Mouse (Mus musculus) heart, postnatal 10 days (tissue): ENCODE results near the gene Ppfia4. TPM values are rescaled to one million over a fixed set of nuclear protein-coding genes. Genes with fewer than 3 reads are reported as not detected.
A peak's percentile ranks its signal among the peaks of the same experiment; 100 is the strongest.

Experiments used
- DNase-seq, 2 experiments: peaks; one replicate each; pipeline ENCODE4 v3.0.0; 2021
- intact Hi-C: fragments of 180-260 bp; cut with DNase I; formaldehyde crosslinking; loops from one replicate; pipeline ENCODE4 v1.15.1; 2025
- total RNA-seq, 2 experiments: library from RNA; stranded (reverse); gene quantifications; 2 replicates each; pipeline ENCODE4 v1.2.3; 2021

Gene Ppfia4
- total RNA-seq, 2 experiments from 2014 or later, result 3.4 to 3.7 TPM

DNA sequence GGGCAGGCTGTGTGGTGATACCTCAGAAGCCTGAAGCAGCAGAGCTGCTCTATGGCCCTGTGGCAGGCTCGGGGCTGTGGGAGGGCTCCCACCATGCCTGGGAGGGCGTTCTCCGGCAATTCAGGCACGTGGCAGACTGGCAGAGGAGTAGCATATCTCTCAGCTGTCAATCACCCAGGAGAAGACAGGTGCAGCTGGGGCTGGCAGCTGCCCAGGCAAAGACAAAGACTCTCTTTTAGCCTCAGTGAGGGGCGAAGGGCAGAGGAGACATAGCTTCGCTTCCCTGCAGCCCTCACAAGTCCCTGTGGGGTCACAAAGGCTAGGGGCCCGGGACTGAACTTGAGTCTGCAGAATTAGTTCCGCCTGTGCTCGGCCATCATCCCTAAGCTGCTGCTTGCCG is 25.3 kb downstream of the Ppfia4 start:
- no peak for DNase-seq

DNA sequence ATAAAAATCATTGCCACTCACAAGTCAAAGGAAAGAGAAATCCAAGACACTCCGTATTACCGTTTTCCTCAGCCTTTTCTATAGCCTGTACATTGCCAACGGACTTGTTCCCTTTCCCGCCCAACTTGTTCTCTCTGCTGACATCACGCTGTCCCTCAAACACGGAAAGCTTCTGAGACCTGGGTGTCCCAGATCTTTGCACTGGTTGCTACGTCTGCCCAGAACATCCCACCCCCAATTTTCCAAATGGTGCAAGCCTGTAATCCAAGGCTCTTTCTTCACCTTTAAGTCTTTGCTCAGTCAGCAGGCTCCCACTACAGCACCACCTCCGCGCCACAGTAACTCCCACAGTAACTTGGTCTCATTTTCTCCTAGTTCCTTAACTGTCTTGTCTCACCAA is 27.8 kb downstream of the Ppfia4 start:
- DNase-seq, result no peak
- intact Hi-C loops, result loop anchor here (1.0 kb wide), 1 partner anchor 27 kb away; the partner anchor contains the start of gene Ppfia4

More for the DNA sequence above, 25.3 kb downstream of the Ppfia4 start:
- intact Hi-C loops, result no loop called here

DNA sequence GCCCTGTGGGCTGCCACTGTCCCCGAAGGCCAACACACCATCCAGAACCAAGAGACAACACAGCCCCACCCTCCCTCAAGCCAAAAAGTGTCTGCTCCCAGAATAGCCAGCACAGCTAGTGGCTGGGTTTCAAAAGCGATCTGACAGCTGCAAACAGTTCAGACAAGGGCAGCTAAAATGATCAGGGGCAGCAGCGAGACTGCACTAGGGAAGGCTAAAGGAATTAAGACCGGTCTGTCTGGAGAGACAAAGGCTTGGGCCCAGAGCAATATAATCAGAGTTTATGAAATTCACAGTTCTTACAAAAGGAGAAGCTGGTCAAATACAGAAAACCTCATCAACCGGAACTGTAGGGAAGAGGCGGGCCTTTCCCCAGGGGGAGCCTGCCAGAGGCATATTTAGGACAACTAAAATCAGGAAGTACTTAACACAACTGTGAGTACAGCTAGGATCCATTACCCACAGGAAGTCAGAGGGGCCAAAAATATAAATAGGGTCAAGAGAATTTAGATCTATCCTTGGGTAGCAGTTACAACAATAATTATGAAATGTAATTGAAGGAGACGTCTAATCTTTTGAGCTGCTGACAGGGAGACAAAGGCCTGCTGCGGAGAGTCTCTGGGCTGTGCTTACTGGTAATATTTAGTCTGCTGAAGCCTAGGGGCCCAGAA is 30.0 kb downstream of the Ppfia4 start:
- peak; percentile 91 to 92 for DNase-seq
- intact Hi-C loops, result no loop called here

DNA sequence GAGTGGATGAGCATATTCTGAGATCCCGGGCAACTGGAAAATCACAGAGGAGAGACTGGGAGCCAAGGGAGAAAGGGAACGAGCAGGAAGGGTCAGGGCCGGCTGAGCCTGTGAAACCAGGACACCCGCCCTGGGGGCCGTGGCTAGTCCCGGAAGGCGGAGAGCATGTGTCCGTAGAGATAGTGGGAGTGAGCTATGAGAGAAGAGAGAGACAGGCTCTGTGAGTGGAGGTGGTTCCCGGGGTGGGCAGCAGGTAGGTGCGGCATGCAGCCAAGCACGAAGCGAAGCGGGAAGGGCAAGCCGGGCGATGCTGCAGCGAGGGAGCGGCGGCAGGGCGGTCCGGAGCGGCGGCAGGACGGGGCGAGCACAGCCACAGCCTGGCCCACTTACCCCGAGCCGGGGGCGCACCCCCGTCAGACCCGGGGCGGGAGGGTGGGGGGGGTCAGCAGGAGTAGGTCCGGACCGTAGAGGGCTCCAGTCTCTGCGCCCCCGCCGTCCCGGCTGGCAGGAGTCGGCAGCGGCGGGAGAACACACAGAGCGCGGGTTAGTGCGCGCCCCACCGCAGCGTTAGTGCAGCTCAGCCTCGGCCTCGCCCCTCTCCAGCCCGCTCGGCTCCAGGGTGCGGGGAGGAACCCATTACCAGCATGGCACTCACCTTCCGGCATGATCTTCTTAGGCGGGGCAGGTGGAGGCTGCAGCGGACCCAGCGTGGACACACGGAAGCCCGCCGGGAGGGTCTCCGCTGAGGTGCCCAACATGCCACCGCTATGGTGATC is 33.9 kb downstream of the Ppfia4 start:
- intact Hi-C loops, result no loop called here
- peak; percentile 56 to 72 for DNase-seq

DNA sequence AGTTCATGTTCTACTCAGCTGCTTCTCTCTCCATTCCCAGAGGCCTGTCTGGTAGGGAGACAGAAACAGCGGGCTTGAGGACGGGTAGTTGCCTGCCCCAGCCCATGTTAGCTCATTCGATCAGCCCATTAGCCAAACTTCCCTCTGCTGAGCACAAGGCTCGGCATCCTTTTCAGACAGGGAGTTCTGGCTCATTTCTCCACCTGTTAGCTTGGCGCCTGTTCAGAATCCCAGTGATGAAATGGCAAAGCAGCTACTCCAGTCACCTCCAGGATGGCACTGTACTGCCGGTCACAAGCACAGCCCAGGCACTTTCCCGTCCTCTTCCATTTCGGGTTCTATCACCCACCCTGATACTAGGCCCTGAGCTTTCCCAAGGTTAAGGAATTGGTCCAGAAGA is 35.5 kb downstream of the Ppfia4 start:
- no peak for DNase-seq
- intact Hi-C loops, result no loop called here

DNA sequence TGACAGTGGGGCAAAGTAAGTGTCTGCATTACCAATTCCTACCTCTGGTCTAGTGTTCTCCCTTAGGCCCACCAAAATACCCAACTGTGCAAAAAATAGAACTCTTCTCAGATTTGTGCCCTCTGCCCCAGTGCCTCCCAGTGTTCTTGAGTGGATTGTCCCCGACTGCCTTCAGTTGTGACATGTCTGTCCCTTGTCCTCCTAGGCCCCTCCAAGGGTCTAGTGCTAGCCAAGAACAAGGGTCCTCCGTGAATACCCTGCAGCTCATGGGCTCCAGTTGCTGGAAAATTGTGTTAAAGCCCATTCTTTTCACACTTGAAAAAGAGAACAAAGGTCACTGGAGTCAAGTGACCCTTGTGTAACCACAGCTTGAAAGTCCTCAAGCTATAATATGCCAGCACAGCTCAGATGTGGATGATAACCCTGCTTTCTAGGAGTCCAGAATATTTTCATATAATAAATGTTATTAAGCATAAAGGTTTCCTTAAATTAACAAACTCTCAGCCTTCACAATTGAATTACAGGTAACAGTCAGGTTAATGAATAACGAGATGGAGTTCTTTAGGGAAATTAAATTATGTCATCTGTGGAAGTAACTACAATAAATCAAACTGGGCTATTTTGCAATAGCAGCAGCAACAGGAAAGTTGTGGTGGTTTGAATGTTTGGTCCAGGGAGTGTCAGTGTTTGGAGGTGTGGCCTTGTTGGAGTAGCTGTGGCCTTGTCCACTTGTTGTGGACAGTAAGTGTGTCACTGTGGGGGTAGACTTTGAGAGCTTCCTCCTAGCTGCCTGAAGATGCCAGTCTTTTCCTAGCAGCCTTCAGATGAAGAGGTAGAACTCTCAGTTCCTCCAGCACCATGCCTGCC is 38.8 kb downstream of the Ppfia4 start:
- no peak for DNase-seq
- intact Hi-C loops, result loop anchor here (5.0 kb wide), 1 partner anchor 47 kb away; no protein-coding TSS in a partner anchor

DNA sequence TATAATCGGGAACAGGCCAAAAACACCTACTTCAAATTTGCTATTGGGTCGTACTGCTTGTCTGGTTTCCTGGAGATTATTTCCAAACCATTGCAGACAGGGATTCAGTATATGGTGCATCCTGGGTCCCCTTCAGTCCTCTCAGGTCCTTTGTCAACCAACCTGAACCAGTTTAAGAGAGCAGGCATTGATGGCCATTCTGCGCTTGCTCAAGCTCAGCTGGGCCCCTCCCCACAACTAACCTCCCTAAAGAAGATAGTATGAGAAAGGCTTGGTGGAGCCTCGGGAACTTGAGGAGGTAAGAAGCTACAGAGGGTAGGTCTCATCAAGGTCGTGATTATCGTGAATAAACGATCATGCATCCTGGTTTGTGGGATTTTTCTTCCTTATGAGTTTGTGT is 39.5 kb downstream of the Ppfia4 start:
- DNase-seq, result no peak
- intact Hi-C loops, result loop anchor here (5.0 kb wide), 1 partner anchor 46 kb away; no protein-coding TSS in a partner anchor

DNA sequence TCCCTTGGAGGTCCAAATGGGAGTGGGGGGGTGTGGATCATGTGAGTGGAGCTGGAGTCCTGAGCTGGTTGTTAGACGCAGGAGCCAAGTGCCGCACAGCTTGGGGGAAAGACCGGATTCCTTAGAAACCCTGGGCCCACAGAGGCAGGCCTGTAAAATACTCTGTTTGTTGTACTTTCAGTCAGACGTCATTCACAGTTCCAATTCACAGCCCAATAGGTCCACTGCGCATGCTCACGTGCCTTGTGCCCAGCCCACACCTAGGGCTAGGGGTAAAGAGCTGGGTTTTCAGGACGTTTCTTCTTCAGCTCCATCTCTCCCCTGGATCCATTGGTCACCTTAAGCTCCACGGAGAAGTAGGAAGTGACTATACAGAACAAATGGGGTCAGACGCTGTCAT is 40.1 kb downstream of the Ppfia4 start:
- no peak for DNase-seq
- intact Hi-C loops, result loop anchor here (5.0 kb wide), 1 partner anchor 45 kb away; no protein-coding TSS in a partner anchor

DNA sequence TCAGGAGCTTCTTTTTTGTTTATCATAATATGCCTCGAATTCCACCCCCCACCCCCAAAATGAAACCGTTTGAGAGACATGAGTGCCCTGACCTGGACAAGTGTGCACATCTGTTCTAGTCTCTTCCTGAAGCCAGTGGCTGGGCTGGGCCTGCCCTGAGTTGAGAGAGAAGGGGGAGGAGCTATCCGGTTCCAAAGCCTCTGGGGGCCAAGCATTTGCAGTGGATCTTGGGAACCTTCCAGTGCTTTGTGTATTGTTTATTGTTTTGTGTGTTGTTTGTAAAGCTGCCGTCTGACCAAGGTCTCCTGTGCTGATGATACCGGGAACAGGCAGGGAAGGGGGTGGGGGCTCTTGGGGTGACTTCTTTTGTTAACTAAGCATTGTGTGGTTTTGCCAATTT is 40.7 kb downstream of the Ppfia4 start:
- peak; percentile 36 to 54 for DNase-seq
- intact Hi-C loops, result loop anchor here (5.0 kb wide), 1 partner anchor 45 kb away; no protein-coding TSS in a partner anchor

DNA sequence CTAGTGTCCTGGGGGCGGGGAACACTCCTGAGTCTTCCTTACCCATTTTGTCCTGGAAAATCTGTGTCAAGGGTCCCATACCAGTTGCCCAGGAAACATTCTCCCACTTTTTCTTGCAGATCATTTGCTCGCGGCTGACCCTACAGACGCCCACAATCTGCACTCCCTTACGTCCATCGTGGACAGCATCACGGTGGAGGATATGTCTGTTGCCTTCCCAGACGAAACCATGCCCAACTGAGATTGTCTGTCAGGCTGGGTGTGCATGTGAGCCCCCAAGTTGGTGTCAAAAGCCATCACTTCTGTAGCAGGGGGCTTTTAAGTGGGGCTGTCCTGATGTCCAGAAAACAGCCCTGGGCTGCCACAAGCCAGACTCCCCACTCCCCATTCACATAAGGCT is 41.2 kb downstream of the Ppfia4 start:
- intact Hi-C loops, result loop anchor here (5.0 kb wide), 1 partner anchor 44 kb away; no protein-coding TSS in a partner anchor
- DNase-seq, result no peak

DNA sequence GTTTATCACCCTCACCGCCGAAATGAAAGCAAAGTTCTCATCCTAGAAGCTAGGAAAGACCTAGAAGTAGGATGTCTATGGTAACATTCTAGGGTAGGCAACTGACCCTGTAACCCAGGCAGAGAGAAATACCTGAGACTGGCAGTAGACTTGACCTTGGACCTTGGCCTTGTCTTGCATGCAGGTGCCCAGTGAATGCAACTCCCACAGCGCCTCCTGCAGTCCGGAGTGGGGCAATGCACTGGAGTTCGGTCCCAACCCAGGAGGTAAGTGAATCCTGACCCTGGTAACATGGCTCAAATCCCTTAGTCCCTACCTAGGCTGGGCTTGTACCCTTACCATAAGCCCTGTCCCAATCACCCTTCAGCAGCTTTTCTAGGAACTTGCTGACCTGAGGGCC is 41.8 kb downstream of the Ppfia4 start:
- peak in 1 of 2 experiments; percentile 45 for DNase-seq
- intact Hi-C loops, result loop anchor here (5.0 kb wide), 1 partner anchor 44 kb away; no protein-coding TSS in a partner anchor

DNA sequence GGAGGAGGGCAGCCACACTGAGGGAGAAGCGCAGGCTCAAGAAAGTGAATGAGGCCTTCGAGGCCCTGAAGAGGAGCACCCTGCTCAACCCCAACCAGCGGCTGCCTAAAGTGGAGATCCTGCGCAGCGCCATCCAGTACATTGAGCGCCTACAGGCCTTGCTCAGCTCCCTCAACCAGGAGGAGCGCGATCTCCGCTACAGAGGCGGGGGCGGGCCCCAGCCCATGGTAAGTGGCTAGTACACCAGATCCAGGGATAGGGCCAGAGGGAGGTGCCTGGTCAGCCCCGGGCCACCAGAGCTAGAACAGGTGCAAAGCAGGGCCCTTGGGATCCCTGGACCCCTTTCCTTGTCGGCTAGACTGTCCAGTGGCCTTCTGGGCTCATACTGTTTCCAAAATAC is 42.4 kb downstream of the Ppfia4 start:
- no peak for DNase-seq
- intact Hi-C loops, result loop anchor here (5.0 kb wide), 1 partner anchor 43 kb away; no protein-coding TSS in a partner anchor

DNA sequence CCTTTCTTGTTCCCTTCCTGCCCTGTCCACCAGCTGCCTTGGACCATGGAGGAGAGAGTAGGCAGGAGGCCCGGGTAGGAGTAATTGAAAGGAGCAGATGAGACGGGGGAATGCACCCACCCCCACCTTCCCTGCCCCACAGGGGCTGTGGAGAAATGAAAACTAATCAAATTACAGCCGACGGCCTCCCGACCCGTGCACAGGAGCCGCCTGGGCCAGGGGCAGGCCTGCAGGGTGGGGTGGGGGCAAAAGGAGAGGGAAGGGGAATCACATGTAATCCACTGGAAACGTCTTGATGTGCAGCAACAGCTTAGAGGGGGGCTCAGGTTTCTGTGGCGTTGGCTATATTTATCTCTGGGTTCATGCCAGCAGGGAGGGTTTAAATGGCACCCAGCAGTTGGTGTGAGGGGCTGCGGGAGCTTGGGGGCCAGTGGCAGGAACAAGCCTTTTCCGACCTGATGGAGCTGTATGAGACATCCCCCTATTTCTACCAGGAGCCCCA is 43.1 kb downstream of the Ppfia4 start, which contains the start of gene Myog:
Gene Myog (plus strand): TSS at position 392 of the 502 bp plus-strand sequence.
- no peak for DNase-seq
- intact Hi-C loops, result loop anchor here (5.0 kb wide), 1 partner anchor 42 kb away; no protein-coding TSS in a partner anchor

DNA sequence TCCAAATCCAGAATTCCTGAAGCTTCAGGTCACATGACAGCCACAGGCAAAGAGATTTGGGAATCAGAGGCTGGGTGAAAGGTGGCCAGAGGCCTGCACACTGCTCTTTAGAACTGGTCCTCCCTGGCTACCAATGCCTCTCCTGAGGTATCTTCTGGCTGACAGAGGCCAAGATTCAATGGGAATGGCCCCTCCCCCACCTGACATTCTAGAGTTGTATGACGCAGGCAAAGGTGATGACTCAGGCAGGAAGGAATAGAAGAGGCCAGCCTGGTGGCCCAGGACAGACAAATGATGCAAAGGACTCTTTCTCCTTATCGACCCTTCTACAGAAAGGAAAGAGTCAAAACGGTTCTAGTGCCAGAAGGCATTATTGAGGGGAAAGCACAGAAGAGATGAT is 44.5 kb downstream of the Ppfia4 start:
- DNase-seq, result no peak
- intact Hi-C loops, result no loop called here

DNA sequence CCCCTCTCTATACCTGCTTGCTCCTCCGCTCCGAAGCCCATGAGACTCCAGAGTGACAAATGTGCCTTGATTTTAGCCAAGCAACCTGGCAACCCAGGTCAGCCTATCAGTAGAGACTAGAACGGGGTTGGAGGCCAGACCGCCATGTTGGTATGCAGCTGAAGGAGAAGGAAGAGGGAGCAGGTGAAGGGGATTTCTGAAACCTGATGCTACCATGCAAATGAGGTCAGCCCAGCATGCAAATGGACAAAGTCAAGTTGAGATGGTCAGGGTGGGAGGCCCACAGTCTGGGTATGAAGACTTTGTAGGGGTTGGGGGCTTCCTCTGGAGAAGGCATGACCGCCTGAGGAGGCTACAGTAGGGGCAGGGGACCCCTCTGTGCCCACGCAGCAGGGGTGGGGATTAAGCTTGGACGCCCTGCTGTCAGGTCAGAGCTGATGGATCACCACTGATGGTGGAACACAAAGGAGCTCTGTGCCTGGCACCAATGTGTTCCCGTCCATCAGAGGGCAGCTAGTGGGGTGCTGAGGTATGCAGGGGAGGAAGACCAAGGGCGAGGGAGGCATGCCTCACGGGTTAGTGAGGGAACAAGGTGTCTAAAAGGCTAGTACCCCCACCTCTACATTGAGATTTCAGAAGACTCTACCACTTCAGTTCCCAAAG is 47.1 kb downstream of the Ppfia4 start:
- no peak for DNase-seq
- intact Hi-C loops, result no loop called here

DNA sequence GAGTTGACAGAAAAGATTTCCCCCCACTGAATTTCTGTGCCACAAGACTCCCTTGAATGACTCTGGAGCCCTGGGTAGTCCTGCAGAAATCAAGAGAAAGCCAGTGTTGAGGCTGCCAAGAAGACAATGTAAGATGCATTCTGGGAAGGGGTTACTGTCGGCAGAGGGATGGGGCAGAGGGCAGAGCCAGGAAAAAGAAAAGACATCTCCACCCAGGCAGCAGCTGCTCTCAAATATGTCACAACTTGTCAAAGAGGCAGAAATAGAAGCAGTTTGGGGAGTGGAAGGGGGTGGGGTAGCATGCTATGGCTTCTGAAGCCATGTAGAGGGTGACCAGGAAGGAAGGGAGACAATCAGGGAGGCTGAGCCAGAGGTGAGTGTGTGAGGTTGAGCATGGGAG is 49.6 kb downstream of the Ppfia4 start:
- DNase-seq, result no peak
- intact Hi-C loops, result no loop called here

DNA sequence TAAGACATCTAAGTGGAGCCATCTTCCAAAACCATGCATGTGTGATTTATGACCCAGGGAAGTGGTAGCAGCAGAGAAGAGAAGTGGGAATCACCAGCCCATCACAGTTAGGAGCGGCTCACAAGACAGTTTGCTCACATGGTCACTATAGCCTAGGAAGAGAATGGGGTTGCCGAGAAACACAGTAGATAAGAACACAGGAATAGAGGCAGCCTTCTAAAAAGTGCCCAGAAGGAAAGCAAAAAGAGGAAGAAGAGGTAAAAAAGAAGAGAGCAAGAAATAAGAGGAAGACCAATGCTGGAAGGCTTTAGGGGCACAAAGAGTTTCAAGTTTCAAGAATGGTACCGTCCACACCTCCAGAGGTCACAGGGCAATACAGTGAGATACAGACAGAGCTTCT is 50.4 kb downstream of the Ppfia4 start:
- no peak for DNase-seq
- intact Hi-C loops, result no loop called here

DNA sequence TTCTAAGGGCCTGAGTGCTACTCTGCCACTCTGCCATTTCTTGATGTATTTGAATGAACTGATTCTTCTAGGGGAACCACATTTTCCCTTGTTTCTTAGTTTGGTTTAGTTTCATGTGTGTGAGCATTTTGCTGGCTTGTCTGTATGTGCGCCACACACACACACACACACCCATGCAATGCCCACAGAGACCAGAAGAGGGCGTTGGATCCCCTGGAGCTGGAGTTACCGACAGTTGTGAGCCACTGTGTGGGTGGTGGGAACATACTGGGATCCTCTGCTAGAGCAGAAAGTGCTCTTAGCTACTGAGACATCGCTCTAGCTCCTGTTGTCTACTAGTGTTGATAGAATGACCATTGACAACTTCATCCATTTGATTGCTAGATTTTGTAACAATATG is 51.2 kb downstream of the Ppfia4 start:
- no peak for DNase-seq

DNA sequence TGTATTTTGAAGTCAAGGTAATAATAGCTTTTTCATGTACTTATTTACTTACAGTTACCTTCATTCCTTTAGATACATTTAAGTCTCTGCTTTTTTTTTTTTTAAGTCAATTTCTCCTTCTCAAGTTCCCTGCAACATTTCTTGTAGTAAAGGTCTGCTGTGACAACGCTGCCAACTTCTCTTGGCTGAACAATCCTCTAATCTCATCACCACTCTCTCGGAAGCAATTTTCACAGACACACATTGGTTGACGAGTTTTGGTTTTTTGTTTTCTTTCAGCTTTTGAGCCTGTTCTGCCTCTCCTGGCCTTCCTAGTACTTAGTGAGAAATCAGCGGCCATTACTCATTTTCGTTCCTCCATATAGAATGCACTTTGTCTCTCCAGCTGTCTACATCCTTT is 52.6 kb downstream of the Ppfia4 start:
- intact Hi-C loops, result no loop called here
- no peak for DNase-seq

More for the DNA sequence above, 51.2 kb downstream of the Ppfia4 start:
- intact Hi-C loops, result no loop called here

DNA sequence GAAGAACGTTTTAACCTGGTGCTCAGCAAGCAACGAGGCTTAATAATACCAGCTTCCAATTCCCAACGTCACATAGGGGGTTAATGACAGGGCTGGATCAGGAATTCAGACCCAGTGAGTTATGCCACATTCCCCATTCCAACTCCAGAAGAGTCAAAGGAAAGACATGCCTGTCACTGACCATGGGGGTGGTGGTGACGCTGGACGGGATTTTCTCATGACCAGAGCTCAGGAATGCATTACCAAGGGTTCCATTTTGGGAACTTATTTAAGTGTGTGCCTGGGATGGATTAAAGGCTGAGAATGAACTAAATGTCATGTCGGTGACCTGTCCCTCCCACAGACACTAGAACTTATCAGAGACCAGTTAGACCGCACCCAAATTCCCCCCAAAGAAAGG is 55.9 kb downstream of the Ppfia4 start:
- intact Hi-C loops, result no loop called here

More for the DNA sequence above, 55.9 kb downstream of the Ppfia4 start:
- peak in 1 of 2 experiments; percentile 38 for DNase-seq
